Mouse (Mus musculus) c-Kit-negative CD71-positive TER-119-positive erythroid progenitor cells, embryonic 14.5 days (primary cell): ENCODE results near the gene Idh3b.

Experiments
- DNase-seq: peaks from one replicate; pipeline ENCODE4 v3.0.0-alpha.2; 2013; ENCODE audit warnings: low read depth, low spot score

Gene Idh3b

DNA sequence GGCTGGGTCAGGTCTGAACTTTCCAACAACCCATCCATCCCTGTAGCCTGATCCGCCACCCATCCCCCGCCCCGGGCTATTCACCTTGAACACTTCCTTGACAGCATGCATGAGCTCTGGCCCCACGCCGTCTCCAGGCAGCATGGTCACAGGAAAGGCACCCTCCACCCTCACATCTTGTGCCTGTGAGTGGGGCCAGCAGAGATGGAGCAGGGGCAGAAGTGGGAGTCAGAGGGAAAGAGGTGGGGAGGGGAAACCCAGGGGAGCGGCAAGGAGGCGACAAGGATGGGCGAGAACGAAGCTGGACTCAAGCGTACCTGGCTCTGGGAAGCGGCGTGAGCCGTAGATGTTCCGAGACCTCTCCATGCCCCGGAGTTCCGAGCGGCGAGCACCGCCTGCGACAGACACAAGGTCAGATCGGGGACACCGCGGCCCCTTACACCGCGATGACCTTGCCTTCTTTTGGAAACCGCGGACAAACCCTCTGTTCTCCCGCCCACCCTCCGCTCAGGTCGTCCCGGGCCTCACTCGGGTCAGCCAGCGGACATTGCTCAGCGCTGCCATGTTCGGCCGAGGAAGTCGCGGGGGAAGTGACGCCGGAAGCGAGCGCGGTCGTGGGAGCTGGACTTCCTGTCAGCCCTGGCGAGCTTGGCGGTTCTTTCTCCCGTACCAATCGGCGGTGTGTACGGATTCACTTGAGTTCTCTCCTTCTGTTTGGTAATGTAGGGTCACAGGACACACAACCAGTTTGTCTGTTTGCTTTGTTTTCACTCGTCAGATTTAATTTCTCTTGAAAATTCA, at the start of gene Idh3b:
Gene Idh3b (minus strand): TSS at position 694 of the 801 bp plus-strand sequence.
- peak; percentile 60 for DNase-seq

GRCm38 (mm10) chr2:130329502-130329901, 45.2 kb upstream of the Idh3b start:
- DNase-seq, result no peak

DNA sequence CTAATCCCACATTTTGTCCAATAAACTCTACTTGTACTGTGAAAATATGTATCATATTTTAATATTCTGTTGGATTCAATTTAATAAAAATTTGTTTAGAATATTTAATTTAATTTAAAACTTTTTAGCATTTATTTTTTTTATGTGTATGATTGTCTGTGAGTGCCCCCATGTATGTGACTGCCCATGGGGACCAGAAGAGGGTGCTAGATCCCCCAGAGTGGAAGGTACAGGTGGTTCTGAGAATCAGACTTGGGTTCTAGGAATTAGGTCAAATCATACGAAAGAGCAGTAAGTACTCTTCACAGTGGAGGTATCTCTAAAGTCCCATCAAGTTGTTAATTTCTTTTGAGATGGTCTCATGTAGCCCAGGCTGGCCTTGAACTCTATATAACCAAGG, 42.7 kb upstream of the Idh3b start:
- DNase-seq, result no peak

GRCm38 (mm10) chr2:130303014-130303413, 18.7 kb upstream of the Idh3b start:
- DNase-seq, result no peak

- DNase-seq, result no peak
Measured at GRCm38 (mm10) chr2:130297580-130297979, 13.2 kb upstream of the Idh3b start.

DNA sequence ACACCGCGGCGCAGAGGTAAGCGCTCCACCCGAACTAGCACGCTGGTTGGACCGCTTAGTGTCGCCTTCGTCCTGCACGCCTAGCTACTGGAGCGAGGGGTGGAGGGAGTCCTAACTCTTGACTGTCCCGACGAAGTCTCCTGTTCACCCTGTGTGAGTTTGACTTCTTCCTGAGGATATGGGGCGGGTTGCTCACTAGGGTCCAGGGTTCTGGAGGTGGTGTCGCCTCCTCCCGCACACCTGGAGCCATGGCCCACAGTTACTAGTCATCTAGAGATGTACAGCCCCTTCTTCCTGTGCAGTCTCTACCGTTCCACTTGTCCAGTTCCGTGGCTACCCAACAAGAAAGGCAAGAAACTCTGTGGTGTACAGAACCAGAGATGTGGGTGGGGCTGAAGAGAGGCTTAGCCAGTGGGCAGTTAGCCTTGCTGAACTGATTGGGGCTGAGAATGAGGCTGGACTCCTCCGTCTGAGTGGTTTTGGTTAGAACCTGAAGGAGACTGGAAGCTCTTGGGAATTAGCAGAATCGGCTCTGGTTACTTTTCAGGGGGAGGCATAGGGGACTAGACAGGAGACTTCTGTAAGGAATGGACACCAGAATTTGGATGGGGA, 11.9 kb upstream of the Idh3b start:
- no peak for DNase-seq

DNA sequence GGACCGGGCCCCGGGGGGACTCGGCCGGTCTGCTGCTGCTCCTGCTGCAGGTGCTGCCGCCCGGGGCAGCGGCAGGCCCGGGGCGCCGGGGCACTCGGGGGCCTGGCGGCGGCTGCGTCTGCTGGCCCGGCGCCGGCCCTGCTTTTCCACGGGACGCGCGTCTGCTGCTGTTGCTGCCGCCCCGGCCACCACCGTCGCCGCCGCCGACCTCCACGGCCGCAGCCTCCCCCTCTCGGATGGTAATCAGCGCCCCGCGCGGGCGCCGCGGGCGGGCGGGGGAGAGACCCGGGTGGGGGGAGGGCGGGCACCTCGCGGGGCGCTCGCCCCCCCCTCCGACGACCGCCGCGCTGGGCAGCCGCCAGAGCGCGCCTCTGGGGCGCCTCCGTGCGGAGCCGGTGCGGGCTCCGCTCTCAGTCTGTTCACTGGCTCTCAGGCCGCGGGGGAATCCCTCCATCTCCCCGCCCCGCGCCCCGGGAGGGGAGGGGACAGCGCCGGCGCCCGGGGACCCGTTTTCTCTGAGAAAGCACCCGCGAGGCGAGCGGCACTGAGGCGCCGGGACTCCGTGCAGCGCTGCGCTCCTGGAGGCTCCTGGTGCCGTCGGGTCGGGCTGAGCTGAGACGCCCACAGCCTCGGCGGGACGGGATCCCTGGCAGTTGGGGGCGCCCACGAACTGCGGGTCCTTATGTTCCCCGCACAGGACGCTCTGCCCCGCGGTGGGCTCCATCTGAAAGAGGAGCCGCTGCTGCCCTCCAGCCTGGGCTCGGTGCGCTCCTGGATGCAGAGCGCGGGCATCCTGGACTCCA, 11.2 kb upstream of the Idh3b start:
- no peak for DNase-seq

- no peak for DNase-seq
Measured at GRCm38 (mm10) chr2:130294936-130295277, 10.6 kb upstream of the Idh3b start, which contains the start of gene Ebf4. Ebf4 (plus strand) TSS chr2:130295169.

DNA sequence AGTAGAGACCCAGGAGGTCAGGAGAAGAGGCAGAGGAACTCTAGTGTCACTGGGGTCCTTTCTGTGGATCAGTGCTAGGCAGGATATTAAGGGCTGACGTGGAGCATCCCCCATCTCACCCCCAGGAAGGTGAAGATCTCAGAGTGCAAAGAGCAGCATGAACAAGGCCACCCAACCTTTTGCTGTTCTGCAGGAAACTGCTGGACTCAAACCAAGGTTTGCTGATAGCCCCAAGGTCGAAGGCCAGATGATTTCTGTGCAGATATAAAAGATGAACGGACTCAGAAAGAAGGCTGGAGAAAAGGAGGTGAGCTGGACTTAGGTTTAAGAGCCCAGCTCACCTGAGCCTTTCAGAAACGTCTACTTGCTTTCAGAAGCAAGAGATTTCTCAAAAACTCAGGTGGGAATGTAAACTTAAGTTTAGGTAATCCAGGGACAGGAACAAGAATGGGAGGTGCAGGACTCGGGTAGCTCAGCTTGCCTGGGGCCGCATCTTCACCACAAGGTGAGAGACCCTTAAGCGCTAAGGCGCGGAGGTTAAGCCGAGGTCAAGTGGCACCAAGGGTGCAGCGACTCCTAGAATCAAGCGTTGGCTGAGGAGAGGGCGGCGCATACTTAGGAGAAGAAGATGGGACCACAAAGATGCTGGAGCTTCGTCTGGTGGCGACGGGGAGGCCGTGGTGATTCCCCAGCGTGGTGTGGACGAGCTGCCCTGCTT, 10.0 kb upstream of the Idh3b start:
- no peak for DNase-seq

- DNase-seq, result no peak
Measured at GRCm38 (mm10) chr2:130293486-130293885, 9.1 kb upstream of the Idh3b start.

DNA sequence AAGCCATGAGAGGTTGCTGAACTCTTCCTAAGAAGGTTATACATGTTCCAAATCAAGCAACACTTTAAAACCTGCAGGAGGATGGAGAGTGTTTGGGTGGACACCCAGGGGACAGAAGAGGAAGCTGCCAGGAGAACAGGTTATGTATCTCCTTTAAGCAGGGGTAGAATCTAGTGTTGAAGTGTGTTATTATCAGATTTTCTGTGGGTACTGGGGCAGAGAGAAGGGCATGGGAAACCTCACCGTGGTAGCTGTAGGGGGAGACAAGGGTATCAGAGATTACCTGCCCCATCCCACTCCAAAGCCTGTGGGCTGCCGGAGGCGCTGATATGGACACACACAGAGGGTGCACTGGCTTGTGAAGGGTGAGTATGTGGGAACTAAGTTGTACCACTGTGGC, 8.7 kb upstream of the Idh3b start:
- no peak for DNase-seq

DNA sequence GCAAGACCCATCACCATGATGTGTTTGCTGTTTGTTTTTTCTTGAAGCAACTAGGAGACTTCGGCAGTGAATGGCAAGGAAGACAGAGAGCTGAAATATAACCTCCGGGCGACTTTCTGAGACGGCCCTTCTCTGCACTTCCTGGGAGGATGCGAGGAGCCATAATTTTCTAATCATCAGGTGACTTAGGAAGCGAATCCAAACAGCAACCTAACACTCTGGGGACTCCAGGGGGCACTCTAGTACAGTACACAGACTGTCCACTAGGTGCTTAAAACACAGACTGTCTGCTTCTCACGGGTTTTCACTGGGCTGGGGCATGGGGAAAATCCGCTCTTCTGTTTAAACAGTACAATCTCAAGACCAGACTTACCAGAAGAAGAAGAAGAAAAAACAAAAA, 7.1 kb upstream of the Idh3b start:
- no peak for DNase-seq

DNA sequence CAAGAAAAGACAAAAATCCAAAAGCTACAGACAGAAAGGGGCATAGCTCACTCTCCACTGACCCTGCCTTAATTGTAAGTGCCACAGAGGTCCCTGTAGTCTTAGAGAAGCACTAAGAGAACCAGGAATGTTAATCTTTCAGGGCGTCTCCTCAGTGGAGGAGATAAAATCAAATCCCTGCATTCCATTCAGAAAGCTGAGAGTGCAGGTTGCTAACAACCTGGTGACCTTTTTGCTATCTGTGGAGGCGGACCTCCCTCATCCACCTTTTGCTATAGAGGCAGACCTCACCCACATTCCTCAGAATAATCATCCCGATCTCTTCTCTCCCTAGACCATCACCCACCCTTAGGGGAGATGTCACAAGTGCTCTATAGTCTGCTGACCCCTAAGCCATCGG, 4.7 kb upstream of the Idh3b start:
- DNase-seq, result no peak

GRCm38 (mm10) chr2:130280818-130281217, 3.5 kb downstream of the Idh3b start:
- DNase-seq, result no peak

GRCm38 (mm10) chr2:130280224-130280623, 4.1 kb downstream of the Idh3b start:
- no peak for DNase-seq

- DNase-seq, result no peak
Measured at GRCm38 (mm10) chr2:130279600-130280091, 4.7 kb downstream of the Idh3b start.

DNA sequence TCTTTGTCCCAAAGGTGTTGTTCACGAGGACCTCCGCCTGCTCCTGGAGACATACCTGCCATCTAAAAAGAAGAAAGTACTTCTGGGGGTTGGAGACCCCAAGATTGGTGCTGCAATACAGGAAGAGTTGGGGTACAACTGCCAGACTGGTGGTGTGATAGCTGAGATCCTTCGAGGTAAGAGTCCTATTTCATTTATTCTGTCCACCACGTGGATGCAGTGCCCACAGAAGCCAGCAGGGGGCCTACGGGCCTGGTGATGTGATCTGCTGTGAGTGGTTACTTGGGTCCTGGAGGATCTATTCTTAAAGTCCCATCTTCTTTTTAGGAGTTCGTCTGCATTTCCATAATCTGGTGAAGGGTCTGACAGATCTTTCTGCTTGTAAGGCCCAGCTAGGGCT, 8.7 kb downstream of the Idh3b start:
- peak; percentile 78 for DNase-seq

GRCm38 (mm10) chr2:130274862-130275261, 9.5 kb downstream of the Idh3b start:
- no peak for DNase-seq

DNA sequence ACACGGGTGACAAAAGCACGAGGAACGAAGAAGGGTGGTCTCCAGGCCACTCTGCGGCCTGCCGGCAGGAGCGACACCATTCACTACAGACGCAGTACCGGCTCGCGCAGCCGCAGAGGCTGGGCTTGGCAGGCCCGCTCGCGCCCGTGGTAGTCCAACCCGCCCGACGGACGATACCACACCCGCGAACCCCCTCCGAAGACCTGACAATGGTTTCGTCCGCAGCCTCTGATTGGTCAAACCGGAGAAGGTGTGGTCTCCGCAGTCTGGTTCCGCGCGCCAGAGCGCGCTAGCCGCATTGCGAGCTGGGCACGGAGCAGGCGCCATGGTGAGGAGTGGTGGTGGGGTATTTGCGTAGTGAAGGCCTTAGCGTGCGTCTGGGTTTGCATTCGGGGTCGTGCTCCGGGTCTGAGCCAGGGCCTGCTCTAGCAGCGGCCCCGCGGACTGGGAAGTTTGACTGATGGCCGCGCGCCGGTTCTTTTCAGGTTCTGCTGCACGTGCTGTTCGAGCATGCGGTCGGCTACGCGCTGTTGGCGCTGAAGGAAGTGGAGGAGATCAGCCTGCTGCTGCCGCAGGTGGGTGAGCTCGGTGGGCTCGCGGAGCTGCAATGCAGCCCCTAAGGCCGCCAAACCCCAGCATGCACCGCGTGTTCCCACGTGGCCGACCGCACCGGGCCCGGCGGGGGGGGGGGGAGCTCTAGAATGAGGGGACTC, 10.0 kb downstream of the Idh3b start, which contains the start of gene Nop56:
Gene Nop56 (plus strand): TSS at position 282 of the 713 bp plus-strand sequence.
- peak; percentile 97 for DNase-seq

DNA sequence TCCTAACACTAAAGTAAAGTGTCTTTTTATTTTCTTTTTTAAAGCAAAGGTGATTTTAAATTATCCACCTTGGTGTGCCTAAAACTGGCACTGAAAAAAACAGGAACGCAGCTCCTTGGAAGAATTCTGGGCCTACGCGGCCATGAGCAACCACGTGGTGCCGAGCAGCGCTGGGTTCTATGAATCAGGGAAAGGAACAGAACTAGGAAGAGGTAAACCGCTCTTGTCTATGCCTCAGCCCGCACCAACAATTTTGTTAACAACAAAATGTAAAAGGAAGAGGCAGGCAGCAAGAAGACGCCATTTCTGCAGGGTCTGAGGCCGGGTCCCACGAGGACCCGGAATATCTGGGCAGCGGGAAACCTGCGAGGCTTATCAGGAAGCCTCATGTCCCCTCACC, 10.6 kb downstream of the Idh3b start:
- no peak for DNase-seq

DNA sequence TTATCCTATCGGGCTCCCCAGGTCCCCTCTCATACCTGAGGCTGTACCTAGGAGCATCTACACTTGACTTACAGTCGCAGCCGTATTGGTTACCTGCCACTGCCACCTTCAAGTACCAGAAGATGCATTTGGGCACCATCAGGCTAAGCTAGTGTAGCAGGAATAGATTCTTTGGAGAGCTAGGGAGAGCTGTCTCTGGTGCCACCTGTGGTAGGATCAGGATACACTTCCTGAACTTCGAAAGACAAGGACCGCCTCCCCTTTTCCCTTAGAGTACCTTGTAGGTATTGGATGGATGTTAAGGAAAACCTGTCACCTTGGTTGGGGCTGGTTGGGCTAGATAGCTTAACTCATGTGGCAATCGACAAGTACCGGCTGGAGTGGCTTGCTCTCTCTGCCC, 16.3 kb downstream of the Idh3b start:
- no peak for DNase-seq
